Mouse (Mus musculus) hindbrain, embryonic 11.5 days (tissue): ENCODE data around the gene Kif5c. TPM values are rescaled to one million over a fixed set of nuclear protein-coding genes. Genes with fewer than 3 reads are reported as not detected.
A peak's percentile ranks its signal among the peaks of the same experiment; 100 is the strongest.

ENCODE experiments used
- ATAC-seq: fragments of 200-750 bp; cut with Nextera tagmentation; 2 replicates; pipeline ENCODE4 v1.8.0; 2017; ENCODE audit warnings: mild to moderate bottlenecking, moderate TSS enrichment, moderate library complexity; ENCODE audit not compliant: low FRiP score
- DNase-seq: peaks from one replicate; pipeline ENCODE4 v3.0.0-alpha.2; 2015; ENCODE audit warnings: low spot score
- H3K27ac ChIP-seq: fragments of 300-500 bp; sonication (generic); 2 replicates; pipeline ENCODE4 v1.5.1; 2014; ENCODE audit warnings: mild to moderate bottlenecking, low read depth, low read length
- H3K27me3 ChIP-seq: fragments of 300-500 bp; sonication (generic); 2 replicates; pipeline ENCODE4 v1.6.1; 2014; ENCODE audit warnings: mild to moderate bottlenecking, low read length, moderate library complexity, mixed read lengths; ENCODE audit not compliant: control insufficient read depth, insufficient read depth
- H3K36me3 ChIP-seq: fragments of 300-500 bp; sonication (generic); 2 replicates; pipeline ENCODE4 v1.6.1; 2014; ENCODE audit warnings: mild to moderate bottlenecking, low read length, moderate library complexity, mixed read lengths; ENCODE audit not compliant: control insufficient read depth, insufficient read depth
- H3K4me1 ChIP-seq: fragments of 300-500 bp; sonication (generic); replicated peaks from 2 replicates; pipeline ENCODE4 v1.6.1; 2014; ENCODE audit warnings: low read length, mixed read lengths; ENCODE audit not compliant: control insufficient read depth, insufficient read depth
- H3K4me2 ChIP-seq: fragments of 300-500 bp; sonication (generic); replicated peaks from 2 replicates; pipeline ENCODE4 v1.6.1; 2014; ENCODE audit warnings: mild to moderate bottlenecking, low read depth, low read length
- H3K4me3 ChIP-seq: fragments of 300-500 bp; sonication (generic); 2 replicates; pipeline ENCODE4 v1.5.1; 2014; ENCODE audit warnings: low read depth, low read length
- H3K9ac ChIP-seq: fragments of 300-500 bp; sonication (generic); 2 replicates; pipeline ENCODE4 v1.6.1; 2014; ENCODE audit warnings: low read depth, low read length
- H3K9me3 ChIP-seq: fragments of 300-500 bp; sonication (generic); 2 replicates; pipeline ENCODE4 v1.6.1; 2016; ENCODE audit warnings: low read length; ENCODE audit not compliant: control insufficient read depth
- WGBS: fragments of 180-500 bp; shearing (Covaris S2); extraction: QIAGEN DNeasy Blood & Tissue Kit; methylation state at CpG from one replicate; pipeline ENCODE4 v1.1.7; 2014; 5-methylcytosine and 5-hydroxymethylcytosine counted together
- polyA plus RNA-seq: library from polyadenylated mRNA; unstranded; fragments of >200 nt; fragmentation: Nextera tagmentation; extraction: Ambion mirVana; gene quantifications from 2 replicates; pipeline ENCODE4 v1.2.1, GENCODE M21; 2014

The Kif5c gene
- polyA plus RNA-seq, 1 experiment from 2014 or later: 112 TPM

DNA sequence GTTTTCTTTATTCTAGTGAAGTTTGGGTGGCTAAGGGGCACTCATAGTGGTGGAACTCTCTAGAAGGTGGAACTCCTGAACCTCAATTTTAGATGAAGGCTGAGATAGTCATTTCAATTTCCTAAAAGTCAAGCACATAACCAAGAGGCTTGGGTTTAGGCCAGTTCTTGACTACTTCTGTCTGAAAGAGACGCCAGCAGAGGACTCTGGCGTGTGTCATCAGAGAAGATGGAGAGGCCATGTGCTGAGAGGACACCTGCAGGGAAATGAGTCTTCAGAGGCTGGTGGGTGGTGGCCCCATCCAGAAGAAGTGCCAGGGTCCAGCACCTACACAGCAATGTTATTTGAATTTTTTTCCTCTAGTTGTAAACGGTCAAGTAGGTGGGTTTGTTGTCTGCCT is 42.8 kb downstream of the Kif5c start:
- no peak for DNase-seq
- Histone ChIP-seq H3K4me1 (no peaks in the 10 kb centered on the region), H3K9me3 (no peaks in the 10 kb centered on the region), H3K36me3 (no peaks in the 10 kb centered on the region), H3K27ac (no peak overlapping the region), H3K4me3 (no peak overlapping the region), H3K27me3 (no peaks in the 10 kb centered on the region), H3K4me2 (no peak overlapping the region), H3K9ac (no peak overlapping the region)
- WGBS: 89% methylated on average over 3 of the region's 3 CpGs
- no peak for ATAC-seq

- 71% methylated on average over 12 of the region's 12 CpGs for WGBS
- no peaks in the 10 kb centered on the region for H3K36me3 ChIP-seq
- H3K27me3 ChIP-seq: no peaks in the 10 kb centered on the region
- no peaks in the 10 kb centered on the region for H3K9me3 ChIP-seq
- DNase-seq: no peak
- no peak overlapping the region for H3K9ac ChIP-seq
- no peak overlapping the region for H3K4me2 ChIP-seq
- no peak overlapping the region for H3K4me3 ChIP-seq
- H3K4me1 ChIP-seq: peaks cover 4% of the 10 kb centered on the region; the same call in 1 of the 2 replicates
- peak; percentile 47; the same call in 1 of the 2 replicates for ATAC-seq
- peak overlapping the region; percentile 73 for H3K27ac ChIP-seq
Measured at GRCm38 (mm10) chr2:49671753-49672500, 52.8 kb downstream of the Kif5c start.

DNA sequence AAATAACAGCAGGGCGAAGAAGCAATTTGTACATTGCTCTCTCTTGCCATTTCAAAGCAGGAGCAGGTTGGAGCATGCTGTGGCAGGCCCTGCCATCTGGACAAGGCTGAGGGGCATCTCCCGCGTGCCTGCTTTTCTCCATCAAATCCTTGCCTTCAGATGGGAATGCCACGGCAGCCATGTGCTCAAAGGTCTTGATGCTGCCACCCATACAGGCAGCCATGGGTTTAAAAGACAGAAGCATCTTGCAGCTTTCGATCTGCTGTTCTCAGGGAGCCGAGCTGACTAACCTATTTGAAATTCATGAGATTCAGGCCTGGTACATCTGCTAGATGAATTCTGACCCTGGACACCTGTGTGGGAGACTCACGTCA is 53.4 kb downstream of the Kif5c start:
- no peaks in the 10 kb centered on the region for H3K27me3 ChIP-seq
- H3K4me1 ChIP-seq: peaks cover 4% of the 10 kb centered on the region; the same call in 1 of the 2 replicates
- no peak overlapping the region for H3K9ac ChIP-seq
- H3K4me2 ChIP-seq: no peak overlapping the region
- WGBS: 51% methylated on average over 7 of the region's 7 CpGs
- H3K36me3 ChIP-seq: no peaks in the 10 kb centered on the region
- ATAC-seq: peak; percentile 56; the same call in 1 of the 2 replicates
- no peak for DNase-seq
- no peaks in the 10 kb centered on the region for H3K9me3 ChIP-seq
- no peak overlapping the region for H3K4me3 ChIP-seq
- peak overlapping the region; percentile 73 for H3K27ac ChIP-seq

- Histone ChIP-seq H3K27ac (no peak overlapping the region), H3K36me3 (no peaks in the 10 kb centered on the region), H3K4me3 (no peak overlapping the region), H3K9me3 (no peaks in the 10 kb centered on the region), H3K4me1 (peaks cover 11% of the 10 kb centered on the region), H3K9ac (no peak overlapping the region), H3K4me2 (no peak overlapping the region), H3K27me3 (no peaks in the 10 kb centered on the region)
- ATAC-seq (no peak), DNase-seq (no peak)
- 90% methylated on average over 12 of the region's 12 CpGs for WGBS
Measured at GRCm38 (mm10) chr2:49676020-49676419, 56.9 kb downstream of the Kif5c start.

GRCm38 (mm10) chr2:49678386-49678785 is 59.3 kb downstream of the Kif5c start:
- peak; percentile 8; the same call in 1 of the 2 replicates for ATAC-seq
- Histone ChIP-seq H3K9me3 (no peaks in the 10 kb centered on the region), H3K4me3 (no peak overlapping the region), H3K36me3 (no peaks in the 10 kb centered on the region), H3K9ac (no peak overlapping the region), H3K27ac (no peak overlapping the region), H3K4me2 (no peak overlapping the region), H3K27me3 (no peaks in the 10 kb centered on the region), H3K4me1 (peaks cover 8% of the 10 kb centered on the region; the same call in 1 of the 2 replicates)
- 77% methylated on average over 7 of the region's 7 CpGs for WGBS
- no peak for DNase-seq

DNA sequence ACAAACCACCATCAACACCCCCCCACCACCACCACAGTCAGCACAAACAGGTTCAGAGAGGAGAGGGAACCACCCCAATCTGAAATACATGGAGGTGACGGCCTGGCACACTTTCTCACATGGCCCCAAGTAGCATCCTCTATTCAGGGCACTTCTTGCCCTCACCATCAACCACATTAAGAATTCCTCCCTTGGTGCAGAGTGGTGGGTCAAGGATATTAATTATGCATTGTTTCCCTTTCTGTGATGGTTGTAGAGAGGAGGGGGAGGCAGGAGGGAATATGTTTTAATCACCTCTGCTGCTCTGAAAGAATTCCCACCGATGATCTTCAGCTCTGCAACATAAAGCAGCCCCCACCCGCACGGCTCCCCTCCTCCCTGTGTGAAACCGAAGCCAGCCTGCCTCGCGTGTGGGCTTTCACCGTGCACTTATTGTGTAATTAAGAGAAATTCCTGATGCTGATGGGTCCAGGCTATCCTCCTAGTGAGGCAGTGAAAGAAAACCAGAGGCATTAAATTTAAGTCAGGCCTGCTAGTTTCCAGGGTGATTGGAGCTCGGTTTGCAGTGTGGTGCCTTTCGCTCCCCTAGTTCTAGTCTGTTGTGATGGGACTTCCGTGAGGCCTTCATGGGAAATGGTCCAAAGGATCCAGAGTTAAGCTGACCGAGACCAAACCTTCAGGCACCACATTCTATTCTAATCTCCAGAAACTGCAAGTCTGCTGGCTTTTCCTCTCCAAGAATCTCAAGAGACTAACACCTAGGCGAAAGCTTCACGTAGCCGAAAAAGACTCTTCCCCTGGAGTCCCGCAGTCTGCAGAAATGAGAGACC is 60.3 kb downstream of the Kif5c start:
- peaks cover 8% of the 10 kb centered on the region; the same call in 1 of the 2 replicates for H3K4me1 ChIP-seq
- peak; percentile 63 for ATAC-seq

GRCm38 (mm10) chr2:49682754-49683153 is 63.7 kb downstream of the Kif5c start:
- no peak for ATAC-seq
- 83% methylated on average over 6 of the region's 6 CpGs for WGBS
- Histone ChIP-seq H3K36me3 (no peaks in the 10 kb centered on the region; the same call in 1 of the 2 replicates), H3K27ac (no peak overlapping the region), H3K9me3 (no peaks in the 10 kb centered on the region), H3K4me2 (no peak overlapping the region), H3K4me1 (peaks cover 8% of the 10 kb centered on the region; the same call in 1 of the 2 replicates), H3K27me3 (no peaks in the 10 kb centered on the region), H3K9ac (no peak overlapping the region), H3K4me3 (no peak overlapping the region)
- DNase-seq: no peak

More for the DNA sequence above, 60.3 kb downstream of the Kif5c start:
- Histone ChIP-seq H3K9me3 (no peaks in the 10 kb centered on the region), H3K27ac (peak overlapping the region; percentile 24; the same call in 1 of the 2 replicates), H3K9ac (no peak overlapping the region), H3K36me3 (no peaks in the 10 kb centered on the region), H3K4me3 (no peak overlapping the region), H3K4me2 (no peak overlapping the region), H3K27me3 (no peaks in the 10 kb centered on the region)
- WGBS: 57% methylated on average over 16 of the region's 16 CpGs
- DNase-seq: no peak

- Histone ChIP-seq H3K4me3 (no peak overlapping the region), H3K9me3 (no peaks in the 10 kb centered on the region), H3K27ac (no peak overlapping the region), H3K4me1 (no peaks in the 10 kb centered on the region), H3K9ac (no peak overlapping the region), H3K36me3 (no peaks in the 10 kb centered on the region; the same call in 1 of the 2 replicates), H3K4me2 (no peak overlapping the region), H3K27me3 (no peaks in the 10 kb centered on the region)
- 82% methylated on average over 2 of the region's 2 CpGs for WGBS
- DNase-seq: no peak
- no peak for ATAC-seq
Measured at GRCm38 (mm10) chr2:49684808-49685207, 65.7 kb downstream of the Kif5c start.
